Comparison of ENCODE assay signal across 1 mouse cellular context in the genomic region with DNA sequence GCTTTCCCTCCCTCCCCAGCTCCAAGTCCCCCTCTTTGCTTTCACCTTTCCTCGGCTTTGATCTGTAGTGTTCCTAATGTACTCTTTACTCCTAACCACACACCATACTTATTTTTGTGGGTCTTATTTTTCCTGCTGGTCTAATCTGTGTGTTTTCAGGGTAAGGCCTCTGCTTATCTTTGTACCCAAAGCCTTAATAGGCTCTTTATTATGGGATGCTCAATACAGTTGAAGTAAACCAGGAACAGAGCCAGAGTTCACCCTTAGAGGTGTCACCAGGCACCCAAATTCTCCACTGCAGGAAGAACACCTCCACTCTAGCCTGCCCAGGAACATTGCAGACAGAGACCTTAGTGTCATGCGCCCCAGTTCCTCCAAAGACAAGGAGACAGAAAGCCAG.
TF ChIP-seq lines count a peak whose summit lies in the region.

No protein-coding gene starts in this region.

TF ChIP-seq in MEL, 35 proteins besides CTCF, POLR2A, EP300 and RAD21 (continued from another document):
- TF ChIP-seq USF2 (IDR thresholded peaks at IDR 0.05; ENCODE audit: borderline replicate concordance in 1 of 2, insufficient read depth in 1 of 2, low read depth in 1 of 2, low read length in 2 of 2): no peak
- TF ChIP-seq RCOR1 (IDR thresholded peaks at IDR 0.05; ENCODE audit: low read depth, low read length): peak; percentile 91
- TF ChIP-seq NRF1 (IDR thresholded peaks at IDR 0.05; ENCODE audit: insufficient read depth, low read depth, low read length, poor library complexity, severe bottlenecking): no peak
- TF ChIP-seq MXI1 (IDR thresholded peaks at IDR 0.05; ENCODE audit: low read depth, low read length): no peak
- TF ChIP-seq TAL1 (IDR thresholded peaks at IDR 0.05; ENCODE audit: low read length): peak; percentile 96
- TF ChIP-seq HCFC1 (IDR thresholded peaks at IDR 0.05; ENCODE audit: low read depth, low read length): peak; percentile 68
- TF ChIP-seq BHLHE40 (IDR thresholded peaks at IDR 0.05; ENCODE audit: borderline replicate concordance, low read depth, low read length): peak; percentile 55; the same call in 1 of the 2 replicates
- TF ChIP-seq MEF2A (IDR thresholded peaks at IDR 0.05; ENCODE audit: extremely low read depth, insufficient replicate concordance, low read depth, low read length, poor library complexity, severe bottlenecking): peak; percentile 59; the same call in 1 of the 2 replicates
- peak; percentile 97 for TF ChIP-seq ETS1 (IDR thresholded peaks at IDR 0.05; ENCODE audit: low read depth, low read length)
- no peak for TF ChIP-seq UBTF (IDR thresholded peaks at IDR 0.05; ENCODE audit: borderline replicate concordance, insufficient read depth, low read depth, low read length)
- TF ChIP-seq ZMIZ1 (IDR thresholded peaks at IDR 0.05; ENCODE audit: low read depth, low read length): peak; percentile 68; the same call in 1 of the 2 replicates
- TF ChIP-seq MYC (IDR thresholded peaks at IDR 0.05; ENCODE audit: low read depth, low read length): 0 out of 2 replicates have a peak, but pooled peaks have one; percentile 71
- TF ChIP-seq GATA1 (IDR thresholded peaks at IDR 0.05; ENCODE audit: low read depth, low read length): peak; percentile 98
- no peak for TF ChIP-seq SMC3 (IDR thresholded peaks at IDR 0.05; ENCODE audit: low read depth, low read length)
- 0 out of 2 replicates have a peak, but pooled peaks have one; percentile 10 for TF ChIP-seq USF1 (IDR thresholded peaks at IDR 0.05; ENCODE audit: low read depth, low read length)
- TF ChIP-seq POLR2AphosphoS5 (IDR thresholded peaks at IDR 0.05; ENCODE audit: borderline replicate concordance, low read depth, low read length): no peak
- peak; percentile 54 for TF ChIP-seq MAFK (IDR thresholded peaks at IDR 0.05; ENCODE audit: borderline replicate concordance, low read depth, low read length)
